Mouse (Mus musculus) cortical plate, adult 2 months (tissue): ENCODE data around the gene Atrx.

Experiments
- CTCF ChIP-seq: fragments of 200-500 bp; IDR thresholded peaks from 2 replicates; pipeline ENCODE4 v1.5.1; 2011; ENCODE audit warnings: mild to moderate bottlenecking, control low read depth, low read length; ENCODE audit not compliant: insufficient read depth; ENCODE audit errors: extremely low read depth
- POLR2A ChIP-seq: fragments of 200-500 bp; IDR thresholded peaks from 2 replicates; pipeline ENCODE4 v1.6.1; 2011; ENCODE audit warnings: mild to moderate bottlenecking, low read length, control low read depth; ENCODE audit not compliant: insufficient read depth; ENCODE audit errors: extremely low read depth

DNA sequence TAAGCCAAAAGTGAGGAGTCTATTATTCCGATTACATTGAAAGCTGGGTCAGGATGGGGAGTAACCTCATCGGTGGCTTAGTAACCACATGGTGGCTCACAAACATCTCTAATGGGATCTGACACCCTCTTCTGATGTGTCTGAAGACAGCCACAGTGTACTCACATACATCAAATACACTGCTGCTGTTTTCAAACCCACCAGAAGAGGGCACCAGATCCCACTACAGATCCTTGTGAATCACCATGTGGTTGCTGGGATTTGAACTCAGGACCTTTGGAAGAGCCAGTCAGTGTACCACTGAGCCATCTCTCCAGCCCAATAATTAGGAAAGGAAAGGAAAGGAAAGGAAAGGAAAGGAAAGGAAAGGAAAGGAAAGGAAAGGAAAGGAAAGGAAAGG lies 7.8 kb downstream of the Atrx start:
- TF ChIP-seq CTCF (peak; percentile 11; the same call in 1 of the 2 replicates), POLR2A (no peak)
